Mouse (Mus musculus) urinary bladder, postnatal 10 days (tissue): ENCODE data around the gene Tjp2.

Source experiments
- DNase-seq: peaks from one replicate; pipeline ENCODE4 v3.0.0; 2022; ENCODE audit warnings: low spot score

The Tjp2 gene

GRCm38 (mm10) chr19:24058021-24058420 is 166.8 kb downstream of the Tjp2 start:
- DNase-seq = no peak

GRCm38 (mm10) chr19:24056880-24057279 is 167.9 kb downstream of the Tjp2 start:
- DNase-seq = no peak

GRCm38 (mm10) chr19:24054904-24055303 is 169.9 kb downstream of the Tjp2 start:
- no peak for DNase-seq

- DNase-seq = no peak
Measured at GRCm38 (mm10) chr19:24054265-24054664, 170.6 kb downstream of the Tjp2 start.

GRCm38 (mm10) chr19:24050514-24050913 is 174.3 kb downstream of the Tjp2 start:
- DNase-seq = no peak

- DNase-seq = no peak
Measured at GRCm38 (mm10) chr19:24049329-24049728, 175.5 kb downstream of the Tjp2 start.

GRCm38 (mm10) chr19:24046395-24046993 is 178.3 kb downstream of the Tjp2 start:
- DNase-seq = no peak
